Mouse (Mus musculus): ENCODE measurements at regions not wholly inside any gene's neighbourhood (a gene's known extent, or its start where the extent isn't known, plus 50 kb on each side); places are given as distances from the start of the nearest gene placed in this dataset.

GRCm38 (mm10) chr9:61843513-61843912 is 70.8 kb downstream of the Rplp1 start:
- TF ChIP-seq POLR2A (IDR thresholded peaks at IDR 0.05; ENCODE audit: low read depth, low read length) (no peak), CTCF (conservative IDR thresholded peaks at IDR 0.05; ENCODE audit: insufficient read depth, insufficient read length, low read depth, low read length) (no peak)
